Mouse (Mus musculus) lung, adult 2 months (tissue): ENCODE measurements at regions not wholly inside any gene's neighbourhood (a gene's known extent, or its start where the extent isn't known, plus 50 kb on each side); places are given as distances from the start of the nearest gene placed in this dataset.

Experiments used
- CTCF ChIP-seq: fragments of 200-500 bp; IDR thresholded peaks from 2 replicates; pipeline ENCODE4 v1.5.1; 2011; ENCODE audit warnings: mild to moderate bottlenecking, low read length, control low read depth; ENCODE audit not compliant: insufficient read depth
- POLR2A ChIP-seq: fragments of 200-500 bp; IDR thresholded peaks from 2 replicates; pipeline ENCODE4 v1.6.1; 2011; ENCODE audit warnings: low read depth, mild to moderate bottlenecking, control low read depth, low read length, borderline replicate concordance; ENCODE audit errors: extremely low read depth

DNA sequence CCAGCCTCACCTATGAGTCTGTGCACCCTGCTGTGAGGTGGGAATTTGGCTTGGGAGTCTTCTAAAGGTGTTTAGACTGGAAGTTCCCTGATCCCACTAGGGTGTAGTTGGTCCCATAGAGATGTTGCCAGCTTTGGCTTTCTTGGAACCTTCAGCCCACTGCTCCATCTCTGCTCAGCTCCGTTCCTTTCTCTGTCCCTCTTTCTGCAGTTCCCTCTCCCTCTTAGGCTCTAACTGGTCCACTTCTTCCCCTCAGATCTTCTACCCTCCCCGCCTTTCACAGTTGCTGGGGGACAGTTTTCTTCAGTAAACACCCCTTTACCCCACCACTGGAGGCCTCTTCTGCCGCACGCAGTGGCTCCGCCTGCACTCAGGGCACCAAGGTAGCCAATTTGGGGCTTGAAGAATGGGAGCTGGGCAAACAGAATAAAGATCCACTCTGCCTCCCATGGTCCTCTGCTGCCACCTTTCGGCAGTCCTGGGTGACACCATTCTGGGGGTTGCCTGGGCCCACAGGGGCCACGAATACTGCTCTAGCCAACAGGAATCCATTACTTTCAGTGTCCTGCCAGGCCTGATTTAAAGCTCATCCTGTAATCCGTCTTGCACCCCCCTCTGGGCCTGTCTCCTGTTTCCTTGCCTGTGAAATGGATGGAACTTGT lies 162.9 kb upstream of the Tmem28 start:
- TF ChIP-seq CTCF: peak; percentile 88
- no peak for TF ChIP-seq POLR2A
